Mouse (Mus musculus): ENCODE data around the gene Ccl17. TPM values are rescaled to one million over a fixed set of nuclear protein-coding genes. Genes with fewer than 3 reads are reported as not detected.
A peak's percentile ranks its signal among the peaks of the same experiment; 100 is the strongest.
"Not testable (repeated sequence)": the region's sequence is repeated elsewhere in the genome, so short reads cannot be mapped to it uniquely, and the experiment has no call there.

Ccl17 gene
- polyA plus RNA-seq, 1 experiment from 2014 or later, result 0.87 TPM

GRCm38 (mm10) chr8:94817933-94818332 lies 7.7 kb downstream of the Ccl17 start:
- no peak overlapping the region for H3K4me2 ChIP-seq (replicated peaks)
- H3K36me3 ChIP-seq, result peaks cover 28% of the 10 kb centered on the region
- no peak overlapping the region for H3K9ac ChIP-seq (replicated peaks)
- H3K4me1 ChIP-seq, result no peaks in the 10 kb centered on the region
- ATAC-seq (replicated peaks), result no peak
- H3K27me3 ChIP-seq, result no peaks in the 10 kb centered on the region
- H3K4me3 ChIP-seq, result no peak overlapping the region
- H3K27ac ChIP-seq (replicated peaks), result no peak overlapping the region
- no peaks in the 10 kb centered on the region for H3K9me3 ChIP-seq
- 90% methylated on average over 11 of the region's 11 CpGs for WGBS

DNA sequence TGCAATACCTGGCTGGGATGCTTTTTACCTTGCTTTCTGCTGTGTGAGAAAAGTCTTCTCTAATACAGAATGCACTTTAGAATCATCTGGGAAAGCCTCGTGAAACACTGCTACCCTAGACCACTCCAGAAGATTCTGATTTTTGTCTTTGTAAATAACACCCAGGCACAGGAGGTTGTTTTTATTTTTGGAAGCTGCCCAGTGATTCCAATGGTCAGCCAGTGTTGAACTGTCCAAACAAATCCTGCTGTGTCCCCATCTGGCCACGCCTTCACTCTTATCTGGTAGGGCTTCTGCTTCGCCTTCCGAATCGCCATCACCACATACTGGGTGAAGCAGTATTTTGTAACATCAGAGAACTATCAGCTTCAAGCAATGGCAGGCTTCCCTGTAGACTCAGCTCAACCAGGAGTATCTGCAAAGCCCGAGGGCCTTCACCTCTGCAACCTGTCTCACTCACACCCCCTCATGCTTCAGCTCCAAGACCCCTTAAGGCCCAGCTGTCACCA lies 9.5 kb downstream of the Ccl17 start:
- no peaks in the 10 kb centered on the region for H3K27me3 ChIP-seq
- no peak overlapping the region for H3K4me3 ChIP-seq
- H3K4me1 ChIP-seq, result no peaks in the 10 kb centered on the region
- H3K36me3 ChIP-seq, result peaks cover 44% of the 10 kb centered on the region
- no peaks in the 10 kb centered on the region for H3K9me3 ChIP-seq
- no peak overlapping the region for H3K9ac ChIP-seq (replicated peaks)
- no peak for ATAC-seq (replicated peaks)
- 92% methylated on average over 6 of the region's 6 CpGs for WGBS
- H3K27ac ChIP-seq (replicated peaks), result no peak overlapping the region
- no peak overlapping the region for H3K4me2 ChIP-seq (replicated peaks)

- Histone ChIP-seq H3K4me3 (no peak overlapping the region), H3K27ac (replicated peaks) (no peak overlapping the region), H3K9me3 (no peaks in the 10 kb centered on the region), H3K36me3 (peaks cover 50% of the 10 kb centered on the region), H3K9ac (replicated peaks) (no peak overlapping the region), H3K4me1 (no peaks in the 10 kb centered on the region), H3K27me3 (no peaks in the 10 kb centered on the region), H3K4me2 (replicated peaks) (no peak overlapping the region)
- ATAC-seq (replicated peaks), result no peak
- 85% methylated on average over 7 of the region's 7 CpGs for WGBS
Measured at GRCm38 (mm10) chr8:94820553-94820952, 10.3 kb downstream of the Ccl17 start.

- Histone ChIP-seq H3K9ac (replicated peaks) (no peak overlapping the region), H3K4me1 (no peaks in the 10 kb centered on the region), H3K36me3 (peaks cover 57% of the 10 kb centered on the region), H3K27ac (replicated peaks) (no peak overlapping the region), H3K9me3 (no peaks in the 10 kb centered on the region), H3K27me3 (no peaks in the 10 kb centered on the region), H3K4me3 (no peak overlapping the region), H3K4me2 (replicated peaks) (no peak overlapping the region)
- no peak for ATAC-seq (replicated peaks)
- WGBS, result 84% methylated on average over 2 of the region's 2 CpGs
Measured at GRCm38 (mm10) chr8:94821381-94821780, 11.1 kb downstream of the Ccl17 start.

- Histone ChIP-seq H3K9me3 (no peaks in the 10 kb centered on the region), H3K4me2 (replicated peaks) (no peak overlapping the region), H3K27me3 (no peaks in the 10 kb centered on the region), H3K4me1 (no peaks in the 10 kb centered on the region), H3K4me3 (no peak overlapping the region), H3K36me3 (peaks cover 64% of the 10 kb centered on the region), H3K9ac (replicated peaks) (no peak overlapping the region), H3K27ac (replicated peaks) (no peak overlapping the region)
- 79% methylated on average over 23 of the region's 23 CpGs for WGBS
- ATAC-seq (replicated peaks), result peak; percentile 38; the same call in 1 of the 2 replicates
Measured at GRCm38 (mm10) chr8:94822637-94823560, 12.6 kb downstream of the Ccl17 start.

- peaks cover 75% of the 10 kb centered on the region for H3K36me3 ChIP-seq
- H3K27me3 ChIP-seq, result no peaks in the 10 kb centered on the region
- no peaks in the 10 kb centered on the region for H3K9me3 ChIP-seq
- H3K4me1 ChIP-seq, result no peaks in the 10 kb centered on the region
- ATAC-seq (replicated peaks), result no peak
- no peak overlapping the region for H3K27ac ChIP-seq (replicated peaks)
- H3K9ac ChIP-seq (replicated peaks), result no peak overlapping the region
- WGBS, result 79% methylated on average over 6 of the region's 6 CpGs
- H3K4me2 ChIP-seq (replicated peaks), result no peak overlapping the region
- no peak overlapping the region for H3K4me3 ChIP-seq
Measured at GRCm38 (mm10) chr8:94825170-94825569, 14.9 kb downstream of the Ccl17 start.

DNA sequence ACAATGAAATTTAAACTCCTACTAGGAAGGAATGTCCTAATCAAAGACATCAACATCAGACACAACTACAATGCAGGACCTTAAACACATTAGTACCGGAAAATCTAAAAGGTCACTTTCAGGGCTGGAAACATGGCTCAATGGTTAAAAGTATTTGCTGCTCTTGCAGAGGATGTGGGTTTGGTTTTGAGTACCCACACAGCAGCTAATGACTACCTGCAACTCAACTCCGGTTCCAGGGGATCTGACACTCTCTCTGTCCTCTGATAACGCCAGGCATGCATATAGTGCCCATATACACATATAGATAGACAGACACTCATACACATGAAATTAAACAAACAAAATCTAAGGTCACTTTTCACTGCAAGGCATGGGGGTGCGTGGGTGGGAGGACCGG lies 16.0 kb downstream of the Ccl17 start:
- Histone ChIP-seq H3K9me3 (no peaks in the 10 kb centered on the region), H3K27ac (replicated peaks) (no peak overlapping the region), H3K4me2 (replicated peaks) (no peak overlapping the region), H3K9ac (replicated peaks) (no peak overlapping the region), H3K4me3 (no peak overlapping the region), H3K4me1 (no peaks in the 10 kb centered on the region), H3K27me3 (no peaks in the 10 kb centered on the region), H3K36me3 (peaks cover 73% of the 10 kb centered on the region)
- WGBS, result 91% methylated on average over 5 of the region's 5 CpGs
- ATAC-seq (replicated peaks), result no peak

DNA sequence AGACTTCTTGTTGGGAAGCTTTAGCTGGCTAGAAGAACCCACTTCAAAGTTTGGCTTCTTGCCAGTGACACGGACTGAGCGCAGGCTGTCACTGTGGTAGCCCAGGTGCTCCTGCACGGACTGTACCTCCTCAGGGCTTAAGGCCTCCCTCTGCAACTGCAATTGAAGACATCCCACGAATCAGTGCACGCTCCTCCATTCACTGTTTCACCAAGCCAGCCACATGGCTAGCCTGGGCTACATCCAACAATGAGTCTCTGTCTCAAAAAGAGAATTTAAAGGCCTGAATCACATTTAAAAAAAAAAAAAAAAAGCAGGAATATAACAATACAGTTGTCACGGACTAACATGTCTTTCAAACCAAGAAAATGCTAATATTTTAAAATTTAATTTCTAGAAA lies 18.0 kb downstream of the Ccl17 start:
- Histone ChIP-seq H3K4me2 (replicated peaks) (no peak overlapping the region), H3K27ac (replicated peaks) (no peak overlapping the region), H3K36me3 (peaks cover 63% of the 10 kb centered on the region), H3K4me3 (no peak overlapping the region), H3K4me1 (peaks cover 11% of the 10 kb centered on the region; the same call in 1 of the 2 replicates), H3K9ac (replicated peaks) (no peak overlapping the region), H3K27me3 (no peaks in the 10 kb centered on the region), H3K9me3 (no peaks in the 10 kb centered on the region)
- no peak for ATAC-seq (replicated peaks)
- WGBS, result 88% methylated on average over 6 of the region's 6 CpGs

GRCm38 (mm10) chr8:94833901-94834405 lies 23.7 kb downstream of the Ccl17 start:
- not testable (repeated sequence) for H3K4me3 ChIP-seq; H3K9me3 ChIP-seq; H3K4me2 ChIP-seq (replicated peaks); H3K27ac ChIP-seq (replicated peaks); H3K27me3 ChIP-seq; H3K9ac ChIP-seq (replicated peaks); ATAC-seq (replicated peaks)
- WGBS, result 87% methylated on average over 7 of the region's 7 CpGs
- Histone ChIP-seq H3K36me3 (peaks cover 23% of the 10 kb centered on the region), H3K4me1 (peaks cover 29% of the 10 kb centered on the region)

DNA sequence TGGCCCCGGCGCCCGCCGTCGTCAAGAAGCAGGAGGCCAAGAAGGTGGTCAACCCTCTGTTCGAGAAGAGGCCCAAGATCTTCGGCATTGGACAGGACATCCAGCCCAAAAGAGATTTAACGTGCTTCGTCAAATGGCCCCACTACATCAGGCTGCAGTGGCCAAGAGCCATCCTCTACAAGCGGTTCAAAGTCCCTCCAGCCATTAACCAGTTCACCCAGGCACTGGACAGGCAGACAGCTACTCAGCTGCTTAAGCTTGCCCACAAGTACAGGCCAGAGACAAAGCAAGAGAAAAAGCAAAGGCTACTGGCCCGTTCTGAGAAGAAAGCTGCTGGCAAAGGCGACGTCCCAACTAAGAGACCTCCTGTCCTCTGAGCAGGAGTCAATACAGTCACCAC lies 25.5 kb downstream of the Ccl17 start:
- H3K4me3 ChIP-seq; ATAC-seq (replicated peaks); H3K9me3 ChIP-seq; H3K27me3 ChIP-seq; H3K4me2 ChIP-seq (replicated peaks); H3K9ac ChIP-seq (replicated peaks); H3K27ac ChIP-seq (replicated peaks): not testable (repeated sequence)
- Histone ChIP-seq H3K4me1 (peaks cover 33% of the 10 kb centered on the region), H3K36me3 (peaks cover 10% of the 10 kb centered on the region)
- WGBS, result 94% methylated on average over 13 of the region's 13 CpGs

DNA sequence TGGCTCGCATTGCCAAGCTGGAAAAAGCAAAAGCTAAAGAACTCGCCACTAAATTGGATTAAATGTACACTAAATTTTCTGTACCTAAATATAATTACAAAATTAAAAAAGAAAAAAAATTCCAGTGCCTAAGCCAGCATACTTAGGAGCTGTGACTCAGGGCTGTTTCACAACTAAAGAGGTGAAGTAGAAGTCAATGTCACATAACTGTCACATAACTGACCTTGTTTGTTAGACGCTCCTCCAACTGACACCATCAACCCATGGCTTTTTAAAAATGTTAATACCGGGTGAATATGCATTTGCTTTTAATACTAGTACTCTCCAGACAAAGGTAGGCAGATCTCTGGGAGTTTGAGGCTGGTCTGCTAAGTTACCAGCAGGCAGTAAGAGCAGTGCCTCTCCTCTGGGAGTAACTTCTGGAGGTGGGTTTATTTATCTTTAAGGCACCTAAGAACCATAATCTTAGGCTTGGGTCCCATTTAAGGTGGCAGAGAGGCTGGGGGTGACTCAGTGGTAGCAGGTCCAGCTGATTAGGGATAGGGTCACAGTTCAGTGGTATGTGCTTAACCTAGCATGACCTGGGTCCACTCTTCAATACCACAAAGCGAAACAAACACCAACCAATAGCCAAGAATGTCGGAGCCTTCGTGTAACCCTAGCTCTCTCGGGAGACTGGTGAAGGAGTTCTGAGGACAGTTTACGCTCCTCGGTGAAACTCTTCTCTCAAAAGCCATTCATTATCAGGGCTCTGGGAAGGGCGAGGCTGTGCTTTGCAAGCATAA lies 26.4 kb downstream of the Ccl17 start:
- Histone ChIP-seq H3K36me3 (peaks cover 3% of the 10 kb centered on the region), H3K4me3 (peak overlapping the region; percentile 99), H3K9me3 (no peaks in the 10 kb centered on the region), H3K27me3 (no peaks in the 10 kb centered on the region), H3K4me2 (replicated peaks) (peak overlapping the region; percentile 87), H3K4me1 (peaks cover 33% of the 10 kb centered on the region), H3K27ac (replicated peaks) (no peak overlapping the region), H3K9ac (replicated peaks) (peak overlapping the region; percentile 98)
- WGBS, result 80% methylated on average over 11 of the region's 11 CpGs
- no peak for ATAC-seq (replicated peaks)

Measured in forebrain, embryonic 15.5 days (tissue).